ENCODE assay signal across 9 mouse cellular contexts in the genomic region with DNA sequence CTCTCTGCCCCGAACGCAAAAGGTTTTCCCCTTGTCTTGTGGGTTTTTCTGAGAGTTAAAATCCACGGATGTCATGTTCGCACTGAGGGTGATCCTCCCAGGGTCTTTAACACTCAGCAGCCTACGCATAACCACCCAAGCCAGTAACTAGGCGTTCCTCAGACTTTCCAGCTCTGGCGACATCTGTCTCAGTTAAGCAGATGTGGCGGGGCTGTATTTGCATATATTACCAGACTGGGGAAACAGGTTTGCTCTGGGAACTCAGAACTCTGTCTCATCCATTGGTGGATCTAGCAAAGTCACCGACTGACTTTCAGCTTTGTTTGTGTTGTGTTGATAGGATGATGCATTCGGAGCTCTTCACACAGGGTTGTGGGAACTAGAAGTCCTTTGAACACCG. TPM values are rescaled to one million over a fixed set of nuclear protein-coding genes. Genes with fewer than 3 reads are reported as not detected.
DNase-seq lines count a peak whose midpoint lies in the region; ATAC-seq and TF ChIP-seq lines count a peak whose summit lies in the region.
"Had no signal": no experiment of that assay in that cellular context is flagged by ENCODE, and none has a peak within 500 bp of the region (broad histone marks: within the 10 kb centered on the region; RNA-seq: fewer than 3 reads in every experiment).

No protein-coding gene starts in this region.

- peak overlapping the region; percentile 55 for H3K4me2 ChIP-seq in embryonic facial prominence, embryonic 12.5 days (replicated peaks)
- peak overlapping the region; percentile 46 for H3K4me2 ChIP-seq in intestine, embryonic 16.5 days (ENCODE audit: low read depth, low read length)
- H3K4me2 ChIP-seq in neural tube, embryonic 14.5 days (ENCODE audit: low read depth, low read length), result peak overlapping the region; percentile 55

- no peaks in the 10 kb centered on the region; the same call in 1 of the 2 replicates for H3K27me3 ChIP-seq in embryonic facial prominence, embryonic 12.5 days
- no peaks in the 10 kb centered on the region for H3K27me3 ChIP-seq in intestine, embryonic 16.5 days (replicated peaks; ENCODE audit: control insufficient read depth, insufficient read depth, low read length)
- H3K27me3 ChIP-seq in neural tube, embryonic 14.5 days (ENCODE audit: control insufficient read depth, insufficient read depth, low read length), result peaks cover 3% of the 10 kb centered on the region; the same call in 1 of the 2 replicates

- peak overlapping the region; percentile 46 for H3K4me3 ChIP-seq in layer of hippocampus, adult 2 months
- H3K4me3 ChIP-seq in embryonic facial prominence, embryonic 12.5 days, result peak overlapping the region; percentile 35
- peak overlapping the region; percentile 27 for H3K4me3 ChIP-seq in intestine, embryonic 16.5 days (ENCODE audit: low read length)
- peak overlapping the region; percentile 19; the same call in 1 of the 2 replicates for H3K4me3 ChIP-seq in neural tube, embryonic 14.5 days (ENCODE audit: low read depth, low read length)
- H3K4me3 ChIP-seq: erythroblast, embryonic 14.5 days had no signal

- H3K27ac ChIP-seq in layer of hippocampus, adult 2 months, result peak overlapping the region; percentile 46; the same call in 1 of the 2 replicates
- H3K27ac ChIP-seq in embryonic facial prominence, embryonic 12.5 days, result peak overlapping the region; percentile 51; the same call in 1 of the 2 replicates
- no peak overlapping the region for H3K27ac ChIP-seq in intestine, embryonic 16.5 days (ENCODE audit: low read length)
- H3K27ac ChIP-seq in neural tube, embryonic 14.5 days (ENCODE audit: low read depth, low read length), result no peak overlapping the region

- TF ChIP-seq CTCF in layer of hippocampus, adult 2 months (conservative IDR thresholded peaks at IDR 0.05), result no peak

- H3K9me3 ChIP-seq in embryonic facial prominence, embryonic 12.5 days, result no peaks in the 10 kb centered on the region; the same call in 1 of the 2 replicates
- no peaks in the 10 kb centered on the region; the same call in 1 of the 2 replicates for H3K9me3 ChIP-seq in intestine, embryonic 16.5 days (ENCODE audit: control insufficient read depth, low read length)
- no peaks in the 10 kb centered on the region for H3K9me3 ChIP-seq in neural tube, embryonic 14.5 days (ENCODE audit: control insufficient read depth, low read length)

- DNase-seq in layer of hippocampus, adult 2 months (ENCODE audit: low spot score in 2 of 2), result no peak
- DNase-seq in layer of hippocampus, postnatal 10 days (ENCODE audit: low spot score in 2 of 2), result no peak
- no peak for DNase-seq in gastrocnemius, postnatal 14 days
- DNase-seq in testis, postnatal 14 days (ENCODE audit: low spot score), result no peak

- H3K36me3 ChIP-seq in embryonic facial prominence, embryonic 12.5 days, result no peaks in the 10 kb centered on the region
- no peaks in the 10 kb centered on the region for H3K36me3 ChIP-seq in intestine, embryonic 16.5 days (ENCODE audit: control insufficient read depth, insufficient read depth, low read length)
- no peaks in the 10 kb centered on the region for H3K36me3 ChIP-seq in neural tube, embryonic 14.5 days (ENCODE audit: control insufficient read depth, insufficient read depth, low read length)

- ATAC-seq in embryonic facial prominence, embryonic 12.5 days (ENCODE audit: insufficient number of reproducible peaks, insufficient read depth, low FRiP score, low TSS enrichment), result no peak
- ATAC-seq in intestine, embryonic 16.5 days, result peak; percentile 62
- no peak; the same call in 1 of the 2 replicates for ATAC-seq in neural tube, embryonic 14.5 days (ENCODE audit: low read depth)
- ATAC-seq in monocyte, adult 5-6 weeks (replicated peaks; ENCODE audit: insufficient number of reproducible peaks, low FRiP score, low TSS enrichment, poor library complexity, severe bottlenecking), result no peak

- peaks cover 22% of the 10 kb centered on the region for H3K4me1 ChIP-seq in embryonic facial prominence, embryonic 12.5 days
- H3K4me1 ChIP-seq in intestine, embryonic 16.5 days (ENCODE audit: control insufficient read depth, insufficient read depth, low read length), result peaks cover 3% of the 10 kb centered on the region
- peaks cover 4% of the 10 kb centered on the region; the same call in 1 of the 2 replicates for H3K4me1 ChIP-seq in neural tube, embryonic 14.5 days (ENCODE audit: control insufficient read depth, insufficient read depth, low read length)

- intact Hi-C loops in gastrocnemius, postnatal 14 days (cut with DNase I; ENCODE audit: low total_unique reads), result no loop called here

- 8% methylated on average over 11 of the region's 11 CpGs for WGBS in embryonic facial prominence, embryonic 12.5 days
- 12% methylated on average over 11 of the region's 11 CpGs for WGBS in intestine, embryonic 16.5 days
- WGBS in neural tube, embryonic 14.5 days, result 11% methylated on average over 11 of the region's 11 CpGs

- peak overlapping the region; percentile 46; the same call in 1 of the 2 replicates for H3K9ac ChIP-seq in embryonic facial prominence, embryonic 12.5 days
- H3K9ac ChIP-seq in intestine, embryonic 16.5 days (ENCODE audit: low read depth, low read length), result no peak overlapping the region
- H3K9ac ChIP-seq in neural tube, embryonic 14.5 days (replicated peaks; ENCODE audit: low read depth, low read length), result no peak overlapping the region

RNA-seq across cellular contexts. Expression of gene Tnfrsf19, which starts 10.7 kb away (rescaled TPM):
- 10 to 100 TPM; 49.0 to 50.0 TPM for total RNA-seq in layer of hippocampus, adult 2 months (2021)
- total RNA-seq in layer of hippocampus, postnatal 10 days (2021), result 10 to 100 TPM; 75.9 to 87.9 TPM
- polyA plus RNA-seq in embryonic facial prominence, embryonic 12.5 days (2016; fragmentation: Nextera tagmentation; extraction: Ambion mirVana), result 49.0 and 62.6 TPM in 2 replicates
- polyA plus RNA-seq in intestine, embryonic 16.5 days (2015; fragmentation: Nextera tagmentation; extraction: Ambion mirVana), result 11.4 and 11.5 TPM in 2 replicates
- polyA plus RNA-seq in neural tube, embryonic 14.5 days (2014; fragmentation: Nextera tagmentation; extraction: Ambion mirVana), result 23.9 and 34.3 TPM in 2 replicates
- total RNA-seq in monocyte, adult 5-6 weeks (2017), result 0.10 TPM in 1 of 3 replicates, not detected in the others
- 1 to 10 TPM; 3.7 to 7.4 TPM for total RNA-seq in gastrocnemius, postnatal 14 days (2021)
- polyA plus RNA-seq: erythroblast, embryonic 14.5 days had no signal

Comparison
In these comparisons a context has a peak if more than half of its experiments do, and no peak if none do; other contexts are left out.
1. H3K27ac ChIP-seq: peak in layer of hippocampus, adult 2 months (single experiment) and embryonic facial prominence, embryonic 12.5 days (single experiment); none in intestine, embryonic 16.5 days (single experiment) and neural tube, embryonic 14.5 days (single experiment).
2. RNA of gene Tnfrsf19, which starts 10.7 kb away (total RNA-seq): 75.9 to 87.9 TPM in layer of hippocampus, postnatal 10 days and 49.0 to 50.0 TPM in layer of hippocampus, adult 2 months; 3.7 to 7.4 TPM in gastrocnemius, postnatal 14 days and 0.10 TPM in monocyte, adult 5-6 weeks; every median in the first group is over 4 times any median in the second.
3. Peak in every context shown above with its lines, with median percentiles within 50 percentile points of each other: H3K4me3 ChIP-seq and H3K4me2 ChIP-seq.